8 mouse cellular contexts compared by ENCODE assay signal in genomic region chr11:6198449-6198848, GRCm38 (mm10). TPM values are rescaled to one million over a fixed set of nuclear protein-coding genes. Genes with fewer than 3 reads are reported as not detected.
DNase-seq lines count a peak whose midpoint lies in the region; ATAC-seq and TF ChIP-seq lines count a peak whose summit lies in the region.

No protein-coding gene starts in this region.

- H3K27me3 ChIP-seq in heart, postnatal 0 days (ENCODE audit: control insufficient read depth, insufficient read depth, low read length) = no peaks in the 10 kb centered on the region
- H3K27me3 ChIP-seq in heart, adult 2 months (ENCODE audit: control insufficient read depth, insufficient read depth, low read length) = no peaks in the 10 kb centered on the region
- H3K27me3 ChIP-seq in embryonic facial prominence, embryonic 10.5 days (replicated peaks; ENCODE audit: low read depth, poor library complexity, severe bottlenecking) = no peaks in the 10 kb centered on the region
- no peaks in the 10 kb centered on the region for H3K27me3 ChIP-seq in hindbrain, embryonic 15.5 days
- H3K27me3 ChIP-seq in midbrain, embryonic 14.5 days (ENCODE audit: control insufficient read depth, insufficient read depth, low read length) = no peaks in the 10 kb centered on the region

- no peak for DNase-seq in heart, postnatal 0 days (ENCODE audit: low spot score)
- DNase-seq in heart, adult 2 months = no peak
- DNase-seq in embryonic facial prominence, embryonic 10.5 days (ENCODE audit: low spot score) = no peak
- no peak for DNase-seq in midbrain, embryonic 14.5 days
- no peak for DNase-seq in c-Kit-positive CD71-positive TER-119-positive erythroid progenitor cells, embryonic 14.5 days (ENCODE audit: low spot score)
- no peak for DNase-seq in retina, embryonic 14.5 days (ENCODE audit: low spot score)
- no peak for DNase-seq in ovary, postnatal 10 days (ENCODE audit: low spot score)

- peak overlapping the region; percentile 92 for H3K4me2 ChIP-seq in heart, postnatal 0 days (ENCODE audit: low read depth, low read length)
- H3K4me2 ChIP-seq in hindbrain, embryonic 15.5 days = peak overlapping the region; percentile 68
- peak overlapping the region; percentile 94 for H3K4me2 ChIP-seq in midbrain, embryonic 14.5 days (ENCODE audit: low read length)

- no peak overlapping the region for H3K27ac ChIP-seq in heart, postnatal 0 days (ENCODE audit: low read depth)
- no peak overlapping the region for H3K27ac ChIP-seq in heart, adult 2 months
- H3K27ac ChIP-seq in embryonic facial prominence, embryonic 10.5 days (replicated peaks) = no peak overlapping the region
- H3K27ac ChIP-seq in hindbrain, embryonic 15.5 days (replicated peaks) = no peak overlapping the region
- no peak overlapping the region for H3K27ac ChIP-seq in midbrain, embryonic 14.5 days (replicated peaks; ENCODE audit: low read depth, low read length)

- H3K79me2 ChIP-seq in heart, adult 2 months (replicated peaks; ENCODE audit: control insufficient read depth, insufficient read depth, low read length) = peaks cover 6% of the 10 kb centered on the region

- no peaks in the 10 kb centered on the region for H3K9me3 ChIP-seq in heart, postnatal 0 days (replicated peaks; ENCODE audit: control insufficient read depth, low read length)
- no peaks in the 10 kb centered on the region for H3K9me3 ChIP-seq in embryonic facial prominence, embryonic 10.5 days
- no peaks in the 10 kb centered on the region for H3K9me3 ChIP-seq in hindbrain, embryonic 15.5 days
- no peaks in the 10 kb centered on the region for H3K9me3 ChIP-seq in midbrain, embryonic 14.5 days (ENCODE audit: control insufficient read depth, low read length)

- TF ChIP-seq POLR2A in heart, adult 2 months (IDR thresholded peaks at IDR 0.05; ENCODE audit: insufficient read depth, low read depth, low read length) = no peak

- TF ChIP-seq CTCF in heart, postnatal 0 days (IDR thresholded peaks at IDR 0.05; ENCODE audit: low read depth) = no peak
- TF ChIP-seq CTCF in heart, adult 2 months (IDR thresholded peaks at IDR 0.05) = no peak

- 74% methylated on average over 4 of the region's 4 CpGs for WGBS in heart, postnatal 0 days
- WGBS in heart, adult 2 months = 74% methylated on average over 4 of the region's 4 CpGs
- WGBS in embryonic facial prominence, embryonic 10.5 days = 89% methylated on average over 4 of the region's 4 CpGs
- WGBS in hindbrain, embryonic 15.5 days = 96% methylated on average over 4 of the region's 4 CpGs
- WGBS in midbrain, embryonic 14.5 days = 96% methylated on average over 4 of the region's 4 CpGs

- no peak for TF ChIP-seq EP300 in heart, postnatal 0 days (IDR thresholded peaks at IDR 0.05; ENCODE audit: low read depth)
- no peak for TF ChIP-seq EP300 in heart, adult 2 months (IDR thresholded peaks at IDR 0.05; ENCODE audit: insufficient read depth, low read depth, low read length)

- intact Hi-C loops in heart, adult 2 months (cut with DNase I) = no loop called here

- H3K36me3 ChIP-seq in heart, postnatal 0 days (replicated peaks; ENCODE audit: control insufficient read depth, insufficient read depth, low read length) = no peaks in the 10 kb centered on the region
- H3K36me3 ChIP-seq in heart, adult 2 months (ENCODE audit: control insufficient read depth, insufficient read depth, low read length) = peaks cover 3% of the 10 kb centered on the region; the same call in 1 of the 2 replicates
- H3K36me3 ChIP-seq in embryonic facial prominence, embryonic 10.5 days (replicated peaks) = peaks cover 23% of the 10 kb centered on the region
- H3K36me3 ChIP-seq in hindbrain, embryonic 15.5 days = no peaks in the 10 kb centered on the region
- peaks cover 2% of the 10 kb centered on the region; the same call in 1 of the 2 replicates for H3K36me3 ChIP-seq in midbrain, embryonic 14.5 days (ENCODE audit: control insufficient read depth, insufficient read depth, low read length)

- no peak overlapping the region for H3K4me3 ChIP-seq in heart, postnatal 0 days (ENCODE audit: low read depth, low read length)
- H3K4me3 ChIP-seq in heart, adult 2 months = no peak overlapping the region
- H3K4me3 ChIP-seq in embryonic facial prominence, embryonic 10.5 days = peak overlapping the region; percentile 79
- peak overlapping the region; percentile 73 for H3K4me3 ChIP-seq in hindbrain, embryonic 15.5 days
- H3K4me3 ChIP-seq in midbrain, embryonic 14.5 days (replicated peaks; ENCODE audit: low read depth, low read length) = peak overlapping the region; percentile 99

- ATAC-seq in heart, postnatal 0 days (ENCODE audit: insufficient read depth, low read depth) = no peak
- ATAC-seq in hindbrain, embryonic 15.5 days (ENCODE audit: low FRiP score, low read depth) = no peak
- ATAC-seq in midbrain, embryonic 14.5 days (ENCODE audit: low FRiP score, low TSS enrichment) = no peak

- H3K4me1 ChIP-seq in heart, postnatal 0 days (ENCODE audit: control insufficient read depth, insufficient read depth) = peaks cover 14% of the 10 kb centered on the region
- H3K4me1 ChIP-seq in heart, adult 2 months (ENCODE audit: control insufficient read depth, insufficient read depth, low read length) = peaks cover 5% of the 10 kb centered on the region
- peaks cover 22% of the 10 kb centered on the region for H3K4me1 ChIP-seq in embryonic facial prominence, embryonic 10.5 days
- H3K4me1 ChIP-seq in hindbrain, embryonic 15.5 days (replicated peaks) = peaks cover 32% of the 10 kb centered on the region
- H3K4me1 ChIP-seq in midbrain, embryonic 14.5 days (ENCODE audit: control insufficient read depth, insufficient read depth, low read length) = peaks cover 21% of the 10 kb centered on the region

- H3K9ac ChIP-seq in heart, postnatal 0 days (replicated peaks; ENCODE audit: low read depth, low read length) = no peak overlapping the region
- H3K9ac ChIP-seq in heart, adult 2 months (ENCODE audit: low read depth, low read length) = no peak overlapping the region
- no peak overlapping the region for H3K9ac ChIP-seq in hindbrain, embryonic 15.5 days
- no peak overlapping the region for H3K9ac ChIP-seq in midbrain, embryonic 14.5 days (replicated peaks; ENCODE audit: low read length)

RNA-seq across cellular contexts. Expression of gene A730071L15Rik, which starts 1.4 kb away (rescaled TPM):
- total RNA-seq in heart, postnatal 0 days (2014; rRNA removed; ENCODE audit: low replicate concordance) = not detected in 2 replicates
- 0.30 and 0.41 TPM in 2 replicates for polyA plus RNA-seq in heart, postnatal 0 days (2015; fragmentation: Nextera tagmentation; extraction: Ambion mirVana)
- not detected for total RNA-seq in heart, adult 2 months (2021)
- 0.09 TPM in 1 of 2 replicates, not detected in the other for polyA plus RNA-seq in heart, adult 2 months (2012; rRNA removed)
- polyA plus RNA-seq in embryonic facial prominence, embryonic 10.5 days (2016; fragmentation: Nextera tagmentation; extraction: Ambion mirVana) = 0.20 and 0.57 TPM in 2 replicates
- polyA plus RNA-seq in hindbrain, embryonic 15.5 days (2015; fragmentation: Nextera tagmentation; extraction: Ambion mirVana) = 0.31 and 0.86 TPM in 2 replicates
- polyA plus RNA-seq in midbrain, embryonic 14.5 days (2014; fragmentation: Nextera tagmentation; extraction: Ambion mirVana) = 0.74 and 1.1 TPM in 2 replicates

RNA-seq across cellular contexts. Expression of gene Nudcd3, which starts 1.8 kb away (rescaled TPM):
- 37.0 and 37.8 TPM in 2 replicates for total RNA-seq in heart, postnatal 0 days (2014; rRNA removed; ENCODE audit: low replicate concordance)
- polyA plus RNA-seq in heart, postnatal 0 days (2015; fragmentation: Nextera tagmentation; extraction: Ambion mirVana) = 25.0 and 29.2 TPM in 2 replicates
- total RNA-seq in heart, adult 2 months (2021) = 10 to 100 TPM; 59.3 to 65.4 TPM
- 50.4 and 80.7 TPM in 2 replicates for polyA plus RNA-seq in heart, adult 2 months (2012; rRNA removed)
- 51.9 and 55.6 TPM in 2 replicates for polyA plus RNA-seq in embryonic facial prominence, embryonic 10.5 days (2016; fragmentation: Nextera tagmentation; extraction: Ambion mirVana)
- 64.5 and 65.2 TPM in 2 replicates for polyA plus RNA-seq in hindbrain, embryonic 15.5 days (2015; fragmentation: Nextera tagmentation; extraction: Ambion mirVana)
- 56.9 and 57.8 TPM in 2 replicates for polyA plus RNA-seq in midbrain, embryonic 14.5 days (2014; fragmentation: Nextera tagmentation; extraction: Ambion mirVana)

RNA-seq across cellular contexts. Expression of gene Npc1l1, which starts 31.5 kb away (rescaled TPM):
- total RNA-seq in heart, postnatal 0 days (2014; rRNA removed; ENCODE audit: low replicate concordance) = not detected in 2 replicates
- polyA plus RNA-seq in heart, postnatal 0 days (2015; fragmentation: Nextera tagmentation; extraction: Ambion mirVana) = 0.04 TPM in 1 of 2 replicates, not detected in the other
- under 1 TPM in 1 of 2 experiments, not detected in 1; 0.08 TPM for total RNA-seq in heart, adult 2 months (2021)
- 0.25 and 0.38 TPM in 2 replicates for polyA plus RNA-seq in heart, adult 2 months (2012; rRNA removed)
- 0.04 TPM in 1 of 2 replicates, not detected in the other for polyA plus RNA-seq in embryonic facial prominence, embryonic 10.5 days (2016; fragmentation: Nextera tagmentation; extraction: Ambion mirVana)
- polyA plus RNA-seq in hindbrain, embryonic 15.5 days (2015; fragmentation: Nextera tagmentation; extraction: Ambion mirVana) = 0.07 and 0.08 TPM in 2 replicates
- not detected in 2 replicates for polyA plus RNA-seq in midbrain, embryonic 14.5 days (2014; fragmentation: Nextera tagmentation; extraction: Ambion mirVana)

Comparison
In these comparisons a context has a peak if more than half of its experiments do, and no peak if none do; other contexts are left out.
1. H3K4me3 ChIP-seq: peak in embryonic facial prominence, embryonic 10.5 days (single experiment), hindbrain, embryonic 15.5 days (single experiment) and midbrain, embryonic 14.5 days (single experiment); none in heart, postnatal 0 days (single experiment) and heart, adult 2 months (single experiment).
2. Peak in every context shown above with its lines, with median percentiles within 50 percentile points of each other: H3K4me2 ChIP-seq.